Mouse (Mus musculus) cerebellum, postnatal 25 days (tissue): Measurements from ENCODE around the gene Tmem229b.
"Not testable (repeated sequence)": the region's sequence is repeated elsewhere in the genome, so short reads cannot be mapped to it uniquely, and the experiment has no call there.

Experiments used
- DNase-seq, 2 experiments: peaks; one replicate each; pipeline ENCODE4 v3.0.0; 2021; ENCODE audit warnings: mixed read lengths in 2 of 2

Tmem229b gene

DNA sequence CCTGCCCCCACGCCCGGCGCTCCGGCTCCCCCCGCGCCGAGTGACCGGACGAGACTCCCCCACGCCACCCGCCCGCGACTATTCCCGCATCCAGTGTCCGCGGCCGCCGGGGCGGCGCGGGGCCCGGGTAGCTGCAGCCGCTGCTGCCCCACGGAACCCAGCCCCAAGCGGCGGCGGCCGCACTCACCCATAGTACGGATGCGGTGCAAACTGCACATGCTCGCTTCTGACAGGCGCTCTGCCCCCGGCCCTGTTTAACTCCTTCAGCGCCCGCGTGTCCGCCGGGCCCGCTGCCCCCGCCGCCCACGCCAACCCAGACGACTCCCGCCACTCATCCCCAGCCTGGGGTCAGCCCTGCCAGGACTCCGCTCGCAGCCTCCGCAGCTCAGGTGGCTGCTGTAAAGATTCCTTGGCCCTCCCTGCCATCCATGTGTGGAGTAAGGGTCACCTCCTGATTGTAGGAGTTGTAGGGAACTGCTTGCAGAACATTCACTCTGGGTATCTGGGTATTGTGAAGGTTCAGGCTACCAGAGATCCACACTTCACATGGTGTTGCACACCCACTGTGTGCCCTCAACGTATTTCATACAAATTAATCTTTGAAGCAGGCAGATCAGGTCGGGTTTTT is at the start of gene Tmem229b:
Gene Tmem229b, minus strand, starts transcription at position 502 of the 628 bp plus-strand sequence.
- DNase-seq = peak; percentile 85 to 88

DNA sequence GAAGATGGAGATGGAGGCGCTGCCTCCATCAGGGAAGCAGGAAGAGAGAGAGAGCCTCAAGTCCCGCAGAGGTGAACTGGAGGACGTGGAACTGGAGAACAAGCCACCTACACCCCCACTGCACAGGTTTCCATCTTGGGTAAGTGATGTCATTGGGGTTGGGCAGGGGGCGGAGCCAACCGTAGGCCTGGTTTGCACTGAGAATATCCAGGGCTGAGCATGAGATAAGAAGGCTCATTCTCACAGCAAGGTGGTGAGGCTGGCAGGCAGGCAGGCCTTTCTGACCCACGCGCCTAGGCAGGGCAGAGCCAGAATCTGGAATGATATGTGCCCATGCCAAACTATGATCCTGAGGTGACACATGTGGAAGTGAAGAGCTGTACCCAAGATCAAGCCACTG is 47.8 kb upstream of the Tmem229b start:
- no peak for DNase-seq

DNA sequence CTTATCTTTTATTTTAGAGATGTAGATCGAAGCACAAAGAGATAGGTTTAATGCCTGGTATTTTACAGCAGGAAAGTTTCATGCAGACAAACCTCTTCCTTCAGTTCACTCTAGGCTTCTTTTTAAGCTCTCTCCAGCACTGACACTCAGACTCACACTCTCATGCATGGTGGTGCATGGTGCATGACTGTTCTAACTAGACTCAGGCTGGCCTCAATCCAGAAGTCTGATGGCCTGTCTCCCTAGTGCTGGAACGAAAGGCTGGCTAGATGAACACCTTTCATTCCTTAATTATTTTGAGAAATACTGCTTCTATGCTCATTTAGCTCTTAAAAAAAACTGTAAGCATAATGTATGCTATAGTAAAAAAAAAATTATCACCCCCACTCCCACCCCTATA is 44.6 kb upstream of the Tmem229b start:
- DNase-seq = peak in 1 of 2 experiments; percentile 18

DNA sequence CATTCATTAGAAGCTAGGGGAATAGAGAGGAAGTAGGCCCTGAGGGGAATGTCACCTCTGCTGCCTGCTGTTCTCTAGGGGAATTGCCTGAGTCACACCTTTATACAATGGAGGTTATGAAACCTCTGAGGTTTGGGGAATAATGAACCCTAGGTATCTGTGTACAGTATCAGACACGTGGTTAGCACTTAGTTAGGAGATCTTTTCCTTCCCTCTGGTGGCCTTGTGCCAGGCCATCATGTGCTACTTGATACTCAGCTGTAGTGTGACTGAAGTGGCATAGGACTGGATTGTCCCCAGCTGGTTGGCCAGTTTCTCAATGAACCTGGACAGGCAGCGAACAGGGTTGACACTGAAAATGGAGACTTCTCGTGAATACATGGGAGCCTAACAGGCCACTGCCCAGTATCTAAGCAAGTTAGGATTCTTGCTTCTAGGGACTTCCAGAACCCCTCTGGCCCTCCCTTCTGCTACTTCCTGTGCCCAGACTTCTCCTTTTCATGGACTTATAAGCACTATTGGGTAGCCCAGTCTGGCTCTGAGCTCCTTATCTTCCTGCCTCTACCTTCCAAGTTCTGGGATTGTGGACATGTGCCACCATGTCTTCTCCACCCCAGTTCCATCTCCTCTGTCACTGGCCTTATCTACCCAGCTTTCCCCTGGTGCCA is 43.3 kb upstream of the Tmem229b start:
- DNase-seq = no peak

DNA sequence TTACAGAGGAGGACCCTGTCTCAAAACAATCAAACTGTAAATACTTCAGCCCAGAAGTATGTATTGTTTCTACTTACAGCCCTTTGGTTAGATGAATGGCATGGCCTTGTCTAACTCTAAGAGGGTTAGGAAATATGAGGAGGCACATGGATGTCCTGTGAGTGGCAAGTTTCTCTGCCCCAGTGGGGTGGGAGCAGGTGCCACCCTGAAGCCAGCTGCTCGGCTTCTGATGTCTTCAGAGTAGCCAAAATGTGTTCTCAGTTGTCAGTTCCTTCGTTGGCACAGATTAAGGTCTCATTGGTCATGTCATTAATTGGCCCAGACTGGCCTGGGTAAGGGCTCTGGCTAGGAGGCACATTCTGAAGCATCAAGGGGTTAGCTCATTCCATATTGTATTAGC is 42.4 kb upstream of the Tmem229b start:
- DNase-seq = no peak

DNA sequence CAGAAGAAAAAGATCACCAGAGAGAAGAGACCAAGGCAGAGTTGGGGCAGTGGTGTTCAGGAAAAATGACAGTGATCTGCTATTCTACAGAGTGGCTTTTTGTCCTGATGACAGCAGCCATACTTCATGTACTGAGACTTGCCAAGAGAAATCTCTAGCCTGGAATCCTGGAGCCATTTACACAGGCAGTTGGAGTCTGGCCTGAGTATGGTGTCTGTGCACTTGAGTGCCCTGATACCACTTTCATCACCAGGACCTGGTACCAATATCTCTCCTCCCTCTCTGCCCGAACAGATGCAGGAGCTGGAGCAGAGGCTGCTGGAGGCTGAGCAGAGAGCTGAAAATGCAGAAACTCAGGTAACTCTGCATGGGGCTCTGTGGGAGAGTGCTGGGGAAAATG is 41.5 kb upstream of the Tmem229b start:
- DNase-seq = no peak

DNA sequence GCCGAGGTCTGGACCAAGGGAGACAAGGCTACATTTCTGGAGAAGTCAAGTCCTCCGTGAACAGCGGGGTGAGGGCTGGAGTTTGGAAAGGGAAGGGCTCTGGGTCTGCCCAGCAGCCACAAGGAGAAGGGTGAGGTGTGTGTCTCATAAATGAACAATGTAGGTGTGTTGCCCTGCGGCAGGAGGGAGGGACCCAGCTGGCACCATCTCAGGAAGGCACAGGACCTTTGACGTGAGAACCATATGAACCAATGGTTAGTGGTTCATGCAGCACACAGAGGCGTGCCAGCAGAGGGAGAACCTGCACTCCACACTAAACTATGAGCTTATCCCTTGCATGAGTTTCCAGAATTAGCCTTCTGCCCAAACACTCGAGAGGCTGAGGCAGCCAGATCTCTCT is 39.8 kb upstream of the Tmem229b start:
- DNase-seq = no peak

DNA sequence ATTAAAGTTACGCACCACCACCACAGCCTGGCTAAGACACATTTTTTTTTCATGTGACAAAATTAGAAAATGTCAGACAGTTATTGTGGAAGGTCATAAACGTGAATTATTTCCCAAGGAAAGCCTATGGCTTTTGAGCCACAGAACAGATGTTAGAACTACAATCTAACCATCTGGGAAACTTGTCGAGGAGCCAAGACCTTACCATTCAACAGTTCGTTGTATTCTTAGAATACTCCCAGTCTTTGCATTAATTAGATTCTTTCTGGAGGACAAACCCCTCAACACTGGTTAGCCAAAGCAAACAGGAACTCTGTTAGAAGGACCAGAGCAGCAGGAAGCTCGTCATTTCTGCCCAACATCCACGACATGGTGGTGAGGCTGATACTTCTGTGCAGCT is 38.7 kb upstream of the Tmem229b start:
- no peak for DNase-seq

DNA sequence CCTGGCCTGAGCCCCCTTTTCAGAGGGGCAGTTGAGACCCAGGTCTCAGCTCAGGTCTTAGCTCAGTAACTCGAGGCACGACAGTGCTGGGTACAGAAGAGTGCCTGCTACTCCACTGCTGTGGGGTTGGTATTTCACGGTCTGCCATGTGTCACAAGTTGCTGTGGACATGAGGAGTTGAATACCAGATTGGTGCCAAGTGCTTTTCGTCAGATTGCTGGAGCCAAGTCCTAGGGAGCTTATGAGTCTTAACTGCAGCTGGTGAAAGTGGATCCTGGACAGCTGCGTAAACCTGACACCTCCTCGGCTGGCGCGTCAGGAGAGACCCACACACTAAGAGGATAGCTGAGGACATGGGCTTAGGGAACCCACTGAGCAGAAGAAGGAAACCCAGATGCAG is 37.2 kb upstream of the Tmem229b start:
- DNase-seq = no peak

DNA sequence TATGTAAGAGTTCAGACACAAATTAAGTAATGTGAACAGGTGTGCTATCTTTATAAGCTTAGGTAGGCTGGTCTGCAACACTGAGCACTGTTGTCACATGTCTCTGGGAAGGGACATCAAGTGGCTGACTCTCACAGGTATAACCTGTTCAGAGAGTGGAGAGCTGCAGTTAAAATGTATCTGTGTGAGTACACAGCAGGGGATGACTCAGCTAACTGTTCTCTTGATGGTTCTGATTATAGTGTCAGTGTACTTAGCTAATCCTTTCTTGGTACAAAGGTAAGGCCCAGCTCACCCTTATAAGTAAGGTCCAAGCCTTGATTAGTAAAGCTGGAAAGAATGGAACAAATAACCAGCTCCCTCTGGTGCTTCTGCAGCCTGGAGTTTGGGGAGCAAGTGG is 34.0 kb upstream of the Tmem229b start:
- DNase-seq = no peak

DNA sequence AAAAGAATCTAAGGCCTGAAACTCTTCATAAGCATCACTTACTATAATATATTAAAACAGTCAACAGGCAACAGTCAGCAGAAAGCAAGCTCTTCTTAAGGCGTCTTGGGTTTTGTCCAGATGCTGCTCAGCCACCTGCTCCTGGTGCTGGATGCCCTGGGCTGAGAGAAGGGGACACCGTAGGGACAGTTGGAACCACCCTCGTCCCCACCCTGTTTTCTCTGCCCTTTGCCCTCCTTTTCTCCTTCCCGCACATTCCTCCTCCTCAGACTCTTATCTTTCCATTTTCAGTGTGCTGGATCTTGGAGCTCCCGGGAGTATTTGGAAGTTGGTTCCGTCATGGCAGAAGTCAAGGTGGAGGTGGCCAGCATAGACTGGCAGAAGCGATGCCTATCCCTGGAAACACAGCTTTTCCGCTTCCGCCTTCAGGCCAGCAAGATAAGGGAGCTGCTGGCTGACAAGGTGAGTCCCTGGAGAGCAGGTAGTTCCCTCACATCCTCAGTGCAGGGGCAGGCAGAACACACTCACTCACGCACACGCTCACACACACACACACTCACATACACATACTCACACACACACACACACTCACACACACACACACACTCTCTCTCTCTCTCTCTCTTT is 32.9 kb upstream of the Tmem229b start:
- no peak for DNase-seq

DNA sequence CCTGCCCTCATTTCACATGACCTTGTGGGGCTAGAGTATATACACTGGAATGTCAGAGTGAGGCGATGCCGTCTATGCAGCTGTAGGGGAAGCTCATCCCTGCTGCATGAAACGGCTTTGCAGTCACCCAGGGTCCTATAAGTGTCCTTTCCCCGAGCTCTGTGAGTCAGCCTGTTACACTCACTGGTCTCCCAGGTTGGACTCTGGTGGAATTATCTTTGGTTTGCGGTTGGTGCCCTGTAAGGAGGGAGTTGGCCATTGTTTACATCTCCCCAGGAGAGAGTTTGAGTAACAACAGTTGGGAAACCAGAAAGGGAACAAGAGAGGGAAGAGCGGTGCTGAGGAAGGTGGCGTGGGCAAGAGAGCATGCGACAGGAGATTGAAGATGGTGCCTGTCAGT is 32.3 kb upstream of the Tmem229b start:
- no peak for DNase-seq

DNA sequence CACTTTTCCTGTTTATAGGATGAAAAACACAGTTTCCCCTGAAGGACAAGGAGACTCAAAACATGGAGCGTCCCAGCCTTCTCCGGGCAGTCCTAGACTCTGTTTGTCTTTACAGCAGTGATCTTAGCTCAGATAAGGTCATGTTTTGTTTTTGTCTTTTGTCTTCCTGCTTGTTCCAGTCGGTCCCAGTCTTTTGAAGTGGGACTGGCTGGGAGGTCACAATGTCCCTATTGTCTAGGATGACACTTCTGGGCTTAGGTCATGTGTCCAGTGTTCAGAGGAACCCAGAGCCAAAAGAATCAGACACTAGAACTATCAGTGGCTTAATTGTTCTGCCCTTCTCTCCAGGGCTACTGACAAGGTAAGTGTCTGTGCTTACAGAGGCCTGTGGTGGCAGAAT is 27.9 kb upstream of the Tmem229b start:
- DNase-seq = no peak

DNA sequence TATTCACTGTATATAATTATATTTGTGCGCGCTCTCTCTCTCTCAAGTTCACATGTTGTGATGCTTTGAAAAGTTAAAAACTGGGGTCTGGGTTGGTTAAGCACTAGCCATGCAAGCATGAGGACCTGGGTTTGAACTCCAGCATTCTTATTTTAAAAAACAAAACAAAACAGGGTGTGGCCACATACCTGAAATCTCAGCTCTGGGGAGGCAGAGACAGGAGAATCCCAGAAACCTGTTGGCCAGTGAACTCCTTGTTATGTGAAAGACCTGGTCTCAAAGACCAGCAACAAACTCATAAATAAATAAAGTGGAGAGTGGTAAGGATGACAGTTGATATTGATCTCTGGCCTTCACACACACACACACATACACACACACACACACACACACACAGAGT is 26.9 kb upstream of the Tmem229b start:
- no peak for DNase-seq

DNA sequence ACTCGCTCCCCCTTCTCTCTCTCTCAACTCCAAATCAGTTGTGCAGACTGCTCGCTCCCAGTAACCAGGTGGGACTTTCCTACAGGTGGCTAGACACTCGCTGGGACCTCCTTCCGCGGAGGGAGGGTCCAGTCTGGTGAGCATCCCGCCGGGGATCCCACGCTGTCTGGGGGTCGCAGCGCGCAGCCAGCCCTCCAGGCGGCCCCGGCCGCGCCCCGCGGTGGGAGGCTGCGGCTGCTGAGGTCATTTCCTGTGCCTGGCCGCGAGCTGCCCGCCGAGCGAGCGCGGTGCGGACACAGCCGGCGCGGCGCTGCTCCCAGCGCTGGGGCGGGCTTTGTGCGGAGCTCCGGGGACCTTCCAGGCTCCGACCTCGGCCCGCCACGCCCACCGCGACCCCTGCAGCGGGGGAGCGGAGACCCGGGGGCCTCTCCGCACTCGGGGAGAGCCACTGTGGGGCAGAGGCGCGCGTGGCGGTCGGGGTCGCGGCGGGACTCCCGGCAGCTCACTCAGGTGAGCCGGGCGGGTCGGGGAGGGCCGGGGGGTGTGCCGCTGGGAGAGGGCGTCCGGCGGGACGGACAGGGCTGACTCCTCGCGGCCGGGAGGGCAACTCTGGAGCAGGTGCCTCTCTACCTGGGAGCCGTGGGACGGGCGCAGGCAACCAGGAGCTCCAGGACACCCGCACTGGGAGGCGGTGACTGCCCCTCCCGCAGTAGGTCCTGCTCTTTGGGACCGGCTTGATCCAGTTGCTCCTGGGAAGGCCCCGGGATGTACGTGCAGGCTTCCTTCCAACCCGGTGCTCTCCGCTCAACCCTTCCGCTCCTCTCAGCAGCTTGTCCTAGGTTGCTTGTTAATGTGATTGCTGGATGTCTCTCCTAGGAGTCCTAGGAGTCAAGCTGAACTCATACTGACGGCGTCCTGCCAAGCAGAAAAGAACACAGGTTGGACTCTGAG is 21.8 kb upstream of the Tmem229b start, which contains the start of gene Plekhh1:
Gene Plekhh1, plus strand, starts transcription at position 253 of the 951 bp plus-strand sequence.
- peak; percentile 68 to 74 for DNase-seq

DNA sequence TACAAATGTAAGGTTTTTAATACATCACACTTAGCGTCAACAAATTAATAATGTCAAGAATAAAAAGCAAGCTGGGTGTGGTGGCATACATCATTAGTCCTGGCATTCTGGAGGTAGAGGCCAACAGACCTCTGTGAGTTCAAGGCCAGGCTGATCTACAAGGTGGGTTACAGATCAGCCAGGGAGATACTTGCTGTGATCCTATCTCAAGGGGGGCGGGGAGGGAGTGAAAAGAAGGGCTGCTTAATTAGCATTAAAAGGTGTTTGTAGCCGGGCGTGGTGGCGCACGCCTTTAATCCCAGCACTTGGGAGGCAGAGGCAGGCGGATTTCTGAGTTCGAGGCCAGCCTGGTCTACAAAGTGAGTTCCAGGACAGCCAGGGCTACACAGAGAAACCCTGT is 20.1 kb upstream of the Tmem229b start:
- not testable (repeated sequence) for DNase-seq

DNA sequence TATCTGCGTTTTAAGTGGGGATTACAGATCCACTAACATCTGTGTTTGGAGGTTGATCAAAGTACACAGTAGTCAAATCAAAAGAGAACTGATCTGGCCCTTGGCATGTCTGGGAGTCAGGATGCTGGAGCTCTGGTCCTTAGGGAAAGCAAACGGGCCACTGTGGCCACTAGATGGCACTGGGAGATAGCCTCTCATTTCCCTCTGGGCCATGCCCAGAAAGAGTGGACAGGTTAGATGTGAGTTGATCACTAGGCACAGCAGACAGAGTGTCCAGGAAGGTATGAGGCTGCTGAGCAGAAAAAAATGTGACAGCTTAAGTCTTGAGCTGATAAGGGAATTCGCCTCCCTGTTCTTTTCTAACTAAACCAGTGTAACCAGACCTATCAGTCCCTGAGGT is 15.5 kb upstream of the Tmem229b start:
- peak; percentile 82 to 88 for DNase-seq

DNA sequence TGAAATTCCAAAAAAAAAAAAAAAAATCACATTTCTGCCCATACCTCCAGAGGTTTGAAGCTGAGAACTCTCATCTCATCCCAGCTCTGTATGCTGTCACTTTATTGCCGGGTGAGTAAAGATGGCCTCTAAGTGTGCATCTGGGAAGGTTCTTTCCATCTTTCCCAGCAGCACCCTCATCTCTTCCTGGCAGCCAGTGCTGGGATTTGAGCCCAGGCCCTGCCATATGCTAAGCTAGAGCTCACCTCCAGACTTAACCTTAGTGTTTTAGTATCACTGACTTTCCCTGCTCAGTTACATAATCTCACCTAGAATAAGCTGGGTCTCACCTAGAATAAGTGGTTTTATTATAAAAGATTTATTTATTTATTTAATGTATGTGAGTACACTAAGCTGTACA is 14.5 kb upstream of the Tmem229b start:
- peak; percentile 46 to 56 for DNase-seq

DNA sequence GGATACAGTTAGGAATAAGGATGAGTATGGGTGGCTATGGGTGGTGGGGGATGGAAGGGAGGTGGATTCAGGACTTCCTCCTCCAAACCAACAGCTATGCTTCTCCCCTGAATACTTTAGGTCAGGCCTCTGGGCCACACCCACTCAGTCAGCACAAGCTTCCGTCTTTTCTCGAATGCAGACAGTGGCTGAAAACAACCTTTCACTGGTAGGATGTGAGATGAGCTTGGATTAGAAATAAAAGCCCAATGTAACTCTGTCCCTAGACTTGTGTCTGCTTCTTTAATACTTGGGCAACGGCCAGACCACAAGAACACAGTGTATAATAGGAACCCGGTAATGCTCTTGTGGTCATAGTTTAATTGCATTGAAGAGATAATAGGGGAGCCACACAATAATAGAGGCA is 10.6 kb upstream of the Tmem229b start:
- DNase-seq = no peak

DNA sequence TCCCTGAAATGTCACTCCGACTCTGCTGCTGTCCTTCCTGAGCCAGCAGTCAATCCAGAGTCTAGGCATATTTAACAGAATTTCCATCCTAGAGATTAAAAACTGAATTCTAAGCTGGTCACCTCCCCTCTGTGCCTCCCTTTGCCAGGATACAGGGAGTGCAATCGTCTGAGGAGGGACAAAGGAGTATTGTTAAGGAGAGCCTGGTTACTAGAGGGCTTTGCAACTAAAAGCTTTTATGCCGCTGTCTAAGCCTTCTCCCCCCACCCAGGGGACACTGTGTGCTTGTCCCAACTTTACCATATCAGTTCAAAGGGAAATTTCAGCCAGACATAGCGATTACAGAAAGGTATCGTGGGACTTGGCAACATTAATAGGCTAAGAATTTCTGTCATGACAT is 8.7 kb upstream of the Tmem229b start:
- DNase-seq = no peak

DNA sequence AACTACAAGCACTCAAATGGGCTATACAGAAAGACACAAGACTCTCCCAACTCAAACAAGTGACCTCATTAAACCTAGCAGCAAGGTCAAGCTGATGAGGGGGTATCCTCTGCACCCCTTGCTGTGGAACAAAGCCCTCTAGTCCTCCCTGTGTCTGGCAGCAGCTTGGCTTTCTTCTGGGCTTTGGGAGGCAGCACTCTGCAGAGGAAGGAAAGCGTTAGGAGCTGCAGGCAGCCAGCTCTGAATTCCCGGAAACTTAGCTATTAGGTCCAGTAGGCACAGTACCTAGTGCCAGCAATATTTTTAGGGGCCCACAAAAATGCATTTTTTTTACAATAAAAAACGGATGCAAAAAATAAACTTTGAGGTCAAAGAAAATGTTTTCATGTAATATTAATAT is 3.1 kb upstream of the Tmem229b start:
- no peak for DNase-seq

DNA sequence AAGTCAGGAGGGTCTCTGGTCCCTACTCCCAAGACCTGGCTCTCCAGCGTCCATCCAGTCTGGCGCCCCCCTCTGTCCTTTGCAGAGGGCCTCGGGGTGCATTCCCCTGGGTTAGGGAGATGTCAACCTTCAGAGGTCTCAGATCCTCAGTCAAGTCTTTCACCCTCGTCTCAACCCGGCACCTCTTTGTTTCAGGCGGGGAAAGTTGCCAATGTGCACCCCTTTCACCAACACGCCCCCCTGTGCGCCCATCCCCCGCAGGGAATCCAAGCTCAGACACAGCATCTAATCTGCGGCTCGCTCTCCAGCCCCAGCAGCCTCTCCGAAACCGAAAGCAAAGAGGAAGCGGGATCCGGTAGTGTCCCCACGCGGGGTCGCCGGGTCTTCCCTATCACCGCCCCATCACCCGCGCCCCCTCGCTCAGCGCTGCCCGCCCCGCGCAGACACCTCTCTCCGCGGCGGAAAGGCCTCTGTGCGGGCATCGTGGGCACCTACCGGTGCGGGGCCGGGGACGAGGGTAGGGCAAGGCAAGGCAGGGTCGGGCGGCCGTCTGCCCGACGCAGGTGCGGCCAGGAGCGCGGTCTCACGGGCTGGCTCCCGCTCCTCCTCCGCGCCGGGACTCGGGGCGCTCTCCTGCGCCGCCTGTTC is 825 bp downstream of the Tmem229b start:
- DNase-seq = peak; percentile 81 to 83

DNA sequence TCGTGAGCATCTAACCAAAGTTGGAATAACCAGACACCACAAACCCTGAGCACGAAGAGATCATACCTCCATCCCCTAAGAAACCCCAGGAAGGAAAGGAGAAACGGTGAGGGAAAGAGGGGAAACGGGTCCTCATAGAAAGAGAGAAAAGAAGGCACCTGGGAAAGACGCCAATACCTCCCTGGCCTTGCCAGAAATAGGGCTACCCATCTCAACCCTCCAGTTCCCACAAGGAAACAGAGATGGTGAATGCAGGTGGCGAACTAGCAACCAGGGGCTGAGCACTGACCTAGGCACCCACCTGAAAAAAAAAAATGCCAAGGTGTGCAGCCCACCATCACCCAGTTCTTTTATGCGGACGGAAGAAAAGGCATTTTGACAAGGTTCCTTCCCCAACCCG is 1.4 kb downstream of the Tmem229b start:
- peak in 1 of 2 experiments; percentile 66 for DNase-seq
